Mouse (Mus musculus): ENCODE results near the gene D930007J09Rik. TPM values are rescaled to one million over a fixed set of nuclear protein-coding genes. Genes with fewer than 3 reads are reported as not detected.

Gene D930007J09Rik
- polyA plus RNA-seq (2011; ENCODE audit: insufficient read length, low read depth, missing spikeins): not detected in 2 replicates

DNA sequence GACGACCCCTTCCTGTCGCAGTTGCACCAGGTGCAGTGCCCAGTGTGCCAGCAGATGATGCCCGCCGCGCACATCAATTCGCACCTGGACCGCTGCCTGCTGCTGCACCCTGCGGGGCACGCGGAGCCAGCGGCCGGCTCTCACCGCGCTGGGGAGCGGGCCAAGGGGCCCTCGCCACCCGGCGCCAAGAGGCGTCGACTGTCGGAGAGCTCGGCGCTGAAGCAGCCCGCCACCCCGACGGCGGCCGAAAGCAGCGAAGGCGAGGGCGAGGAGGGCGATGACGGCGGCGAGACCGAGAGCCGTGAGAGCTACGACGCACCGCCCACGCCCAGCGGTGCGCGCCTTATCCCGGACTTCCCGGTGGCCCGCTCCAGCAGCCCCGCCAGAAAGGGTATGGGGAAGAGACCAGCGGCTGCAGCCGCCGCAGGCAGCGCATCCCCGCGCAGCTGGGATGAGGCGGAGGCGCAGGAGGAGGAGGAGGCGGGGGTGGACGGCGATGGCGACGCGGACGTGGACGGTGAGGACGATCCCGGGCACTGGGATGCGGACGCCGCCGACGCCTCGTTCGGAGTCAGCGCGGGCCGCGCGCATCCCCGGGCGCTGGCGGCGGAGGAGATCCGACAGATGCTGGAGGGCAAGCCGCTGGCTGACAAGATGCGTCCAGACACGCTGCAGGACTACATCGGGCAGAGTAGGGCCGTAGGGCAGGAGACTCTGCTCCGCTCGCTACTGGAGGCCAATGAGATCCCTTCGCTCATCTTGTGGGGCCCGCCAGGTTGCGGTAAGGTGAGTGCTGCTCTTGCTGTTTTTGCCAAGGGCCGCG, at the start of gene D930007J09Rik:
TSS of gene D930007J09Rik (minus strand) at position 591 of the 823 bp plus-strand sequence.
- Histone ChIP-seq H3K4me1 (ENCODE audit: control insufficient read depth, insufficient read depth, low read length) (peaks cover 4% of the 10 kb centered on the region; the same call in 1 of the 2 replicates), H3K27ac (ENCODE audit: insufficient read depth, low read length) (0 out of 2 replicates have a peak within 1 kb of the TSS, but pooled peaks have one; percentile 19), H3K4me3 (ENCODE audit: insufficient read depth, low read length) (peak within 1 kb of the TSS; percentile 63)
- TF ChIP-seq POLR2A (IDR thresholded peaks at IDR 0.05; ENCODE audit: low read depth, low read length): no peak

DNA sequence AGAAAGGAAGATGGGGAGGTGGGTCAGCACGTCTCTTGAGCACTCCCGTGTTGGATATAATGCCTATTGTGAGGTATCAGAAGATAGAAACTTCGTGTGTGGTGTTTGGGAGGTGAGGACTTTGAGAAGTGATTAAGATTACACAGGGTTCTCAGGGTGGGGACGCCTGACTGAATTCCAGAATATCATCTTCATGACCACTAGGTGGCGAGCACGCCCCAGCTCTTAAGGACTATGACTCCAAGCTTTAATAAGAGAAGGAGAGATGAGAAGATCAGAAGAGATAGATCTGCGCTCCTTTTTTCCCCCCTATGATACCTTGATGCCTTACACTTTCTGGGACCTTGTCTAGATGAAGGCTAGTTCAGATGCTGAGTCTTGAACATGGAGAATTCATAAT, 49.3 kb upstream of the D930007J09Rik start:
- Histone ChIP-seq H3K27ac (ENCODE audit: insufficient read depth, low read length) (no peak overlapping the region), H3K4me1 (ENCODE audit: control insufficient read depth, insufficient read depth, low read length) (0 out of 2 replicates have a peak, but pooled peaks cover 2% of the 10 kb centered on the region), H3K4me3 (ENCODE audit: insufficient read depth, low read length) (no peak overlapping the region)
- TF ChIP-seq POLR2A (IDR thresholded peaks at IDR 0.05; ENCODE audit: low read depth, low read length): no peak
- 0 out of 2 replicates have a peak, but pooled peaks have one; percentile 36 for TF ChIP-seq CTCF (IDR thresholded peaks at IDR 0.05; ENCODE audit: borderline replicate concordance, insufficient read depth, low read length)

DNA sequence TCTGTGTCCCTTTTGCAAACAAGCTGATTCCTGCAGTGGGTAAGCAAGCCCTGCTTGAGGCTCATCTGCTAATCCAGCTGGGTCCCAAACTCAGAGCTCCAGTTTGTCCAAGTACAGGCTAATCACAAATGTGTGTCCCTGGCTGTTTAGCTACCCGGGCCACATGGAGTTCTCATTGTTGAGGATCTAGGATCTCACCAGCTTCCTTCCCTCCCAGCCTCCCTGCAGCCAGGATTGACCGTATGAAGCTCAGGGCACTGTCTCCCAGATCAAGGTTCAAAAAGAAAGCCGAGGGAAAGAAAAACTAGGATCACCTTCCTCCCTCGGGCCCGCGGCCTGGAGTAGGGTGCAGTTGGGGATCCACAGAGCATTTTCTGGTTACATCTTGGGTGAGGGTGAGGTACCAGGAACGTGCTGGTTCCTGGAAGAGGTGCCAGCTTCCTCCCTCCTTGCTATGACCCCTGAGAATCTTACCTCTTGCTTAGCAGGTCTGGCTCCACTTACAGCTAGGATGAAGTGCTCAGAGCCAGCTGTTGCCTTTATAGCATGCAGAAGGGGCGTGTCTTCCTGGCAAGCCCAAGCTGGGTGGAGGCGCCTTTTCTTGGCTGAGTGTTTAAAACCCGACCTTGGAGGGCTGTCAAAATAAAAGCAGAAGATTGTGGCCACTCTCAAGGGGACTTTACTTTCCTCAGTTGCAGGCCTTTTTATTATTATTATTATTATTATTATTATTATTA, 48.2 kb upstream of the D930007J09Rik start, which contains the start of gene Serpinb1a:
TSS of gene Serpinb1a (minus strand) at position 518 of the 737 bp plus-strand sequence.
- Histone ChIP-seq H3K27ac (ENCODE audit: insufficient read depth, low read length) (no peak within 1 kb of the TSS), H3K4me3 (ENCODE audit: insufficient read depth, low read length) (no peak within 1 kb of the TSS), H3K4me1 (ENCODE audit: control insufficient read depth, insufficient read depth, low read length) (0 out of 2 replicates have a peak, but pooled peaks cover 2% of the 10 kb centered on the region)
- TF ChIP-seq CTCF (IDR thresholded peaks at IDR 0.05; ENCODE audit: borderline replicate concordance, insufficient read depth, low read length): no peak
- peak; percentile 62 for TF ChIP-seq POLR2A (IDR thresholded peaks at IDR 0.05; ENCODE audit: low read depth, low read length)

DNA sequence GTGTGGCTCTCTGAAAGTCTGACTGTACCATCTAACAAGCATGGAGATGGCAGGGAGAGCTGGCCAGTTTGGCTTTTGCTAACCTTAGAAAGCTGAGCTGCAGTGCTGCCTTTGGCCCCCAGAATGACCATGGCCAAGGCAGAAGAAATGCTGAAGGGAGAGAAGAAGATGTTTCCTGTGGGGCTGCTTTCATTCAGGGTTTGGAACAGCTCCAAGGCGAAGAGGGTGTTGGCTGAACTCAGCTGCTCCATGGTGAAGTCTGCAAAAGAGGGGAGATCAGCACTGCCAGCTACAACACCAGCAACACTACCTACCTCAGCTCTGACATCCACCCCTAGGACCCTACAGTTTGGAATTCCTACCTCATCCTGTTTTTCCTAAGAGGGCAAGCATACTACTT, 47.5 kb upstream of the D930007J09Rik start:
- 0 out of 2 replicates have a peak, but pooled peaks cover 2% of the 10 kb centered on the region for H3K4me1 ChIP-seq (ENCODE audit: control insufficient read depth, insufficient read depth, low read length)
- no peak overlapping the region for H3K4me3 ChIP-seq (ENCODE audit: insufficient read depth, low read length)
- H3K27ac ChIP-seq (ENCODE audit: insufficient read depth, low read length): no peak overlapping the region
- TF ChIP-seq POLR2A (IDR thresholded peaks at IDR 0.05; ENCODE audit: low read depth, low read length) (no peak), CTCF (IDR thresholded peaks at IDR 0.05; ENCODE audit: borderline replicate concordance, insufficient read depth, low read length) (no peak)

DNA sequence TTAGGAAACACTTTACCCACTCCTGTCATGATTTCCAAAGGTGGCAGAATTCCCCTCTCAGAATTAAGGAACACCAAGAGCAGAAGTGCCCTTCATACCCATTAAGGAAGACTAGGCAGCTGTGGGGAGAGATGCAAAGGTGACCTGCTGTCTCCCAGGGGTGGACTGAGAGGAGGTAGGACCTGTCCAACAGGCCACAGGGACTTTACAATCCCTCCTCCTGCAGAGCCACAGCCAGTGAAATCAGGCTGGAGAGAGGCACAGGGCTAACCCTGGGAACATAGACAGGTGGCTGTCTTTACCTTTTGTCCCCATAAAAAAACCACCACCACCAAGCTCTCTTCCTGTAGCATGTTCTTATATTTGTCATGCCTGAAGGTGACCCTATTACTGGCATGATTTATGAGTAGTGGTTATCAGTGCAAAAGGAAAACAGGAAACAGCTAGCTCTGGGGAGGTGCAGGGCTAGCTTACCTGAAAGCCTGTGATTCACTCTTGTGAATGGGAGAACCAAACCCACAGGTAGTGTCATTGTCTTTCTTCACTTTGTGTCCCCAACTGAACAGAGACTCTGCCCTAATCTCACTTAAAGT, 47.0 kb upstream of the D930007J09Rik start:
- Histone ChIP-seq H3K27ac (ENCODE audit: insufficient read depth, low read length) (no peak overlapping the region), H3K4me1 (ENCODE audit: control insufficient read depth, insufficient read depth, low read length) (0 out of 2 replicates have a peak, but pooled peaks cover 2% of the 10 kb centered on the region), H3K4me3 (ENCODE audit: insufficient read depth, low read length) (no peak overlapping the region)
- TF ChIP-seq POLR2A (IDR thresholded peaks at IDR 0.05; ENCODE audit: low read depth, low read length): no peak
- no peak for TF ChIP-seq CTCF (IDR thresholded peaks at IDR 0.05; ENCODE audit: borderline replicate concordance, insufficient read depth, low read length)

DNA sequence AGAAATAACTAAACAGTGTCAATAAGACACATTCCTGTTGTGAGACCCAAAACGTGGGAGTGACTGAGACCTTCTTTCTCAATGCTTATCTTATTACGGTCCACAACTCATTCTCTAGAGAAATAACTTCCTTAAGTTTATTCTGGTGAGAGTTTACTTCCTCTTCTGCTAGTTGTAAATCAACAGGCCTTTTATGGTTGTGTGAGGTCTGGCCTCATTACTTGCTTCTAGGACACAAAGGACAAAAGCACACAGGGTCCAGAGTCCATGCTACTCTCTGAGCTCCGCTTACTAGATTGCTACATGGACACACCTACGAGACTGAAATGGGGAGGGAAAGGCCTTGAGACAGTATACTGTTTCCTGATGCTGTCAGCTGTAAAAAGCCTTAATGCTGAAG, 46.4 kb upstream of the D930007J09Rik start:
- no peak overlapping the region for H3K4me3 ChIP-seq (ENCODE audit: insufficient read depth, low read length)
- H3K4me1 ChIP-seq (ENCODE audit: control insufficient read depth, insufficient read depth, low read length): 0 out of 2 replicates have a peak, but pooled peaks cover 2% of the 10 kb centered on the region
- TF ChIP-seq CTCF (IDR thresholded peaks at IDR 0.05; ENCODE audit: borderline replicate concordance, insufficient read depth, low read length): no peak
- TF ChIP-seq POLR2A (IDR thresholded peaks at IDR 0.05; ENCODE audit: low read depth, low read length): no peak
- H3K27ac ChIP-seq (ENCODE audit: insufficient read depth, low read length): no peak overlapping the region

DNA sequence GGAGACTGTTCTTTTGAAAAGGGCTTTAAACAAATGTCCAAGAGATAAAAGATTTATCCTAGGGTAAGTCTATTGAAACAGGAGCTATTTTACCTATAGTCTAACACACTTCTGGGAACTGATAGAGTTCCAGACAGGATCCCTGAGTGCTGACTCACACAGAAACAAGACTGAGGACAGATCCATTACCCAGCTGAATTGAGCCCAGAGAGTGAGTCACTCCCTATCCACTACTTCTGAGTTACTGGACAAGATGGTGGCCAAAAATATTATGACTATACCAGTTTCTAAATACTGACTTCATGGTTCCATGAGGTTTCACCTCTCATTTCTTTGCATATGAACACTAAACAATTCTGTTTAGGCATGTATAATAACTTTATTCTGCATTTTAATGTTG, 43.6 kb upstream of the D930007J09Rik start:
- Histone ChIP-seq H3K4me1 (ENCODE audit: control insufficient read depth, insufficient read depth, low read length) (no peaks in the 10 kb centered on the region), H3K4me3 (ENCODE audit: insufficient read depth, low read length) (no peak overlapping the region), H3K27ac (ENCODE audit: insufficient read depth, low read length) (no peak overlapping the region)
- TF ChIP-seq CTCF (IDR thresholded peaks at IDR 0.05; ENCODE audit: borderline replicate concordance, insufficient read depth, low read length) (no peak), POLR2A (IDR thresholded peaks at IDR 0.05; ENCODE audit: low read depth, low read length) (no peak)

DNA sequence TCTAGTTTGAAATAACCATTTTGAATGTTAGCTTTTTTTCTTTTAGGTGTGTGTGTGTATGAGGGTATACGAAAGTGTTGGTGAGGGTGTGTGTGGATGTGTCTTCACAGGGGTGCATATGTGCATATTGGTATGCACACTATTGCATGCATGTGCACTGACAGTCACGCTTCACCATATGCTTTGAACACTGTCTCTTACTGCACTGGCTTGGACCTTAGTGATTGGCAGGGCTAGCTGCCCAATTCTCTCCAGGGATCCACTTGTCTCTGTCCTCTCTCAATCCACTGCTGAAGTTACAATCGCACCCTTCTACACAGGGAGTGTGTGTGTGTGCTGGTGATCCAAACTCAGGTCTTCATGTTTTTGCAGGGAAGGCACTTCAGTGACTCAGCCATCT, 38.7 kb upstream of the D930007J09Rik start:
- no peaks in the 10 kb centered on the region for H3K4me1 ChIP-seq (ENCODE audit: control insufficient read depth, insufficient read depth, low read length)
- TF ChIP-seq CTCF (IDR thresholded peaks at IDR 0.05; ENCODE audit: borderline replicate concordance, insufficient read depth, low read length): no peak
- no peak for TF ChIP-seq POLR2A (IDR thresholded peaks at IDR 0.05; ENCODE audit: low read depth, low read length)
- no peak overlapping the region for H3K27ac ChIP-seq (ENCODE audit: insufficient read depth, low read length)
- H3K4me3 ChIP-seq (ENCODE audit: insufficient read depth, low read length): no peak overlapping the region

DNA sequence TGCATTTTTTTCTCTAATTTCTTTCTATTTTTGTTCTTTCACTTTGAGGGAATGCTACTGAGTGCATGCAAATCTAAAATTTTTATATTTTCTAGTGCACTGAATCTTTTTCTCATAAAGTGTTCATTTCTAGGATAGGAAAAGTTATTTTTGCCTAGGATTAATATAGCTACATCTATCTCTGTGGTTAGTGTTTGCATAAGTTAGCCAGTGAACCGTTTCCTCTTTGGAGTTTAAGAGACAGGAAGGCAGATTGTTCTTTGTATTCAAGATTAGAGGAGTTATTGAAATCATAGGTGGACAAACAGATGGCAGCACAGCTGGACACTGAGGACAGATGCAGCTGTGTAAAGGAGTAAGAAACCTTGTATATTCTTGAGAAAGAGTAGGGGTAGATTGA, 36.7 kb upstream of the D930007J09Rik start:
- no peak for TF ChIP-seq POLR2A (IDR thresholded peaks at IDR 0.05; ENCODE audit: low read depth, low read length)
- no peak for TF ChIP-seq CTCF (IDR thresholded peaks at IDR 0.05; ENCODE audit: borderline replicate concordance, insufficient read depth, low read length)
- Histone ChIP-seq H3K27ac (ENCODE audit: insufficient read depth, low read length) (no peak overlapping the region), H3K4me1 (ENCODE audit: control insufficient read depth, insufficient read depth, low read length) (no peaks in the 10 kb centered on the region), H3K4me3 (ENCODE audit: insufficient read depth, low read length) (no peak overlapping the region)
